Mouse (Mus musculus): ENCODE results near the gene Etv6. TPM values are rescaled to one million over a fixed set of nuclear protein-coding genes. Genes with fewer than 3 reads are reported as not detected.
"Not testable (repeated sequence)": the region's sequence is repeated elsewhere in the genome, so short reads cannot be mapped to it uniquely, and the experiment has no call there.

Gene Etv6
- 10 to 100 TPM; 13.3 to 16.1 (median 15.1) TPM for total RNA-seq (2022)

GRCm38 (mm10) chr6:134035490-134036405 is at the start of gene Etv6:
Gene Etv6, plus strand, starts transcription at chr6:134035700.
- DNase-seq (ENCODE audit: low spot score in 2 of 2), result peak; percentile 63 to 75

GRCm38 (mm10) chr6:133986161-133986560 is 49.3 kb upstream of the Etv6 start:
- DNase-seq (ENCODE audit: low spot score in 2 of 2), result no peak

- DNase-seq (ENCODE audit: low spot score in 2 of 2), result no peak
Measured at GRCm38 (mm10) chr6:133987068-133987591, 48.4 kb upstream of the Etv6 start.

- no peak for DNase-seq (ENCODE audit: low spot score in 2 of 2)
Measured at GRCm38 (mm10) chr6:133988011-133988410, 47.5 kb upstream of the Etv6 start.

- no peak for DNase-seq (ENCODE audit: low spot score in 2 of 2)
Measured at GRCm38 (mm10) chr6:133997461-133997860, 38.0 kb upstream of the Etv6 start.

- no peak for DNase-seq (ENCODE audit: low spot score in 2 of 2)
Measured at GRCm38 (mm10) chr6:133997935-133998334, 37.6 kb upstream of the Etv6 start.

- not testable (repeated sequence) for DNase-seq (ENCODE audit: low spot score in 2 of 2)
Measured at GRCm38 (mm10) chr6:134014488-134015110, 20.9 kb upstream of the Etv6 start.

- no peak for DNase-seq (ENCODE audit: low spot score in 2 of 2)
Measured at GRCm38 (mm10) chr6:134018807-134019206, 16.7 kb upstream of the Etv6 start.

GRCm38 (mm10) chr6:134020821-134021220 is 14.7 kb upstream of the Etv6 start:
- DNase-seq (ENCODE audit: low spot score in 2 of 2), result no peak

- no peak for DNase-seq (ENCODE audit: low spot score in 2 of 2)
Measured at GRCm38 (mm10) chr6:134026264-134026663, 9.2 kb upstream of the Etv6 start.

GRCm38 (mm10) chr6:134027022-134027421 is 8.5 kb upstream of the Etv6 start:
- DNase-seq (ENCODE audit: low spot score in 2 of 2), result no peak

- no peak for DNase-seq (ENCODE audit: low spot score in 2 of 2)
Measured at GRCm38 (mm10) chr6:134032451-134032850, 3.0 kb upstream of the Etv6 start.

GRCm38 (mm10) chr6:134034436-134034835 is 1.1 kb upstream of the Etv6 start:
- no peak for DNase-seq (ENCODE audit: low spot score in 2 of 2)

GRCm38 (mm10) chr6:134034904-134035489 is 503 bp upstream of the Etv6 start:
- DNase-seq (ENCODE audit: low spot score in 2 of 2), result peak; percentile 70 to 76

GRCm38 (mm10) chr6:134036491-134036911 is 1.0 kb downstream of the Etv6 start:
- DNase-seq (ENCODE audit: low spot score in 2 of 2), result no peak

- DNase-seq (ENCODE audit: low spot score in 2 of 2), result no peak
Measured at GRCm38 (mm10) chr6:134036951-134037431, 1.5 kb downstream of the Etv6 start.

GRCm38 (mm10) chr6:134037960-134038359 is 2.5 kb downstream of the Etv6 start:
- no peak for DNase-seq (ENCODE audit: low spot score in 2 of 2)

GRCm38 (mm10) chr6:134038881-134039280 is 3.4 kb downstream of the Etv6 start:
- no peak for DNase-seq (ENCODE audit: low spot score in 2 of 2)

- no peak for DNase-seq (ENCODE audit: low spot score in 2 of 2)
Measured at GRCm38 (mm10) chr6:134039351-134039750, 3.9 kb downstream of the Etv6 start.

GRCm38 (mm10) chr6:134040312-134040711 is 4.8 kb downstream of the Etv6 start:
- DNase-seq (ENCODE audit: low spot score in 2 of 2), result no peak

GRCm38 (mm10) chr6:134041286-134041685 is 5.8 kb downstream of the Etv6 start:
- DNase-seq (ENCODE audit: low spot score in 2 of 2), result no peak

- no peak for DNase-seq (ENCODE audit: low spot score in 2 of 2)
Measured at GRCm38 (mm10) chr6:134041916-134042315, 6.4 kb downstream of the Etv6 start.
